Mouse (Mus musculus) cerebral cortex, adult 2 months (tissue): Measurements from ENCODE around the gene Igsf9.

Experiments
- WGBS: fragments of 180-500 bp; shearing (Covaris S2); methylation state at CpG from one replicate; pipeline ENCODE4 v1.1.7; 2018; 5-methylcytosine and 5-hydroxymethylcytosine counted together

Gene Igsf9

GRCm38 (mm10) chr1:172468301-172468877 is 13.2 kb upstream of the Igsf9 start:
- WGBS = 86% methylated on average over 11 of the region's 11 CpGs

DNA sequence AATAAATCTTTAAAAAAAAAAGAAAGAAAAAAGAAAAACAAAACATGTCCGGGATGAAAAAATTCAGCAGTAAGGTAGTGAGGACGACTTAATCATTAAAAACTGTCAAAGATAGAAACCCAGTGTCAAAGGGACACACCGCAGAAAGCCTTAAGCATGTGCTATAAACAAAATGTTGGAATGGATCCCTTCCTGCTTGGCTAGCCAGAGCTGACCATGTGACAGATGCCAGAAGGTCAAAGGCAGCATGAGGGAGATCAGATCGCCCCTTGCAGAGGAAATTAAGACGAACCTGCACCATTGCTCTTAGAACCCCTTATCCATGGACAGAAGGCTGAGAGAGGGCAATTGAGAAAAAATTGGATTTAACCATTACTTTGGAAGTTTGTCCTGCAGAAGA is 12.2 kb upstream of the Igsf9 start:
- WGBS = 85% methylated on average over 5 of the region's 5 CpGs

GRCm38 (mm10) chr1:172469810-172470448 is 11.7 kb upstream of the Igsf9 start:
- WGBS = 70% methylated on average over 8 of the region's 8 CpGs

DNA sequence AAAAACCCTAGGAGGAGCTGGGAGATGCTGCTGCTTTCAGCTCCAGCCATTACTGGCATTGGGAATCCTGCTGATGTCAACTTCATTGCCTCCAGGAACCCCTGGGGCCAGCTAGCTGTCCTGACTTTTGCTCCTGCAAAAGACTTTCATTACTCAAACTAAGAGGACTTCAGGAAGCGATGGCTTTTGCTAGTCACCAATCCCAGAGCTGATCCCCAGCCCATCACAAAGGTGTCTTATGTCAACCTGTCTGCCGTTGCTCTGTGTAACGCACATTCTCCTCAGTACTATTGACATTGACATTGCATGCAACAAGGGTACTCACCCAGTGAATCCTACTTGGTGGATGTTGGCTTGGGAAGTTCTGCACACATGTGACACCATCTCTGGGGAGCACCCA is 7.4 kb upstream of the Igsf9 start:
- 92% methylated on average over 3 of the region's 3 CpGs for WGBS

GRCm38 (mm10) chr1:172475054-172475741 is 6.4 kb upstream of the Igsf9 start, which contains the start of gene Slamf9:
Gene Slamf9 (plus strand): TSS chr1:172475358.
- 59% methylated on average over 7 of the region's 7 CpGs for WGBS

- 75% methylated on average over 5 of the region's 5 CpGs for WGBS
Observed at GRCm38 (mm10) chr1:172478020-172478419, 3.6 kb upstream of the Igsf9 start.

DNA sequence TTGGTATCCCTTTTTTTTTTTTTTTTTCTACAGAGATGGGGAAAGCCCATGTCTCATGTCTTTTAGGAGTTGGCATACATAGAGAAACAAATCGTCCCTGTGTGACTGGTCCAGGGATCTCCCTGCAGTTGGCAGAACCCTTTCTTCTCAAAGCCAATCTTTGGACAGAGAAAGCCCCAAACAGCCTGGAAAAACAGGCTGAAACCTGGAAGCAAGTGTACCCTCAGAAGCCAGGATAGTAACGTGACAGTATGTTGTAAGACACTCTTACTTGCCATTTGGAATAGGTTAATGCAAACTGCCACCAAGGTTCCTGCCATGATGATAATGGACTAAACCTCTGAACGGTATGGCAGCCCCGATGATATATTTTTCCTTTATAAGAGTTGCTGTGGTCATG is 1.2 kb upstream of the Igsf9 start:
- 89% methylated on average over 4 of the region's 4 CpGs for WGBS

DNA sequence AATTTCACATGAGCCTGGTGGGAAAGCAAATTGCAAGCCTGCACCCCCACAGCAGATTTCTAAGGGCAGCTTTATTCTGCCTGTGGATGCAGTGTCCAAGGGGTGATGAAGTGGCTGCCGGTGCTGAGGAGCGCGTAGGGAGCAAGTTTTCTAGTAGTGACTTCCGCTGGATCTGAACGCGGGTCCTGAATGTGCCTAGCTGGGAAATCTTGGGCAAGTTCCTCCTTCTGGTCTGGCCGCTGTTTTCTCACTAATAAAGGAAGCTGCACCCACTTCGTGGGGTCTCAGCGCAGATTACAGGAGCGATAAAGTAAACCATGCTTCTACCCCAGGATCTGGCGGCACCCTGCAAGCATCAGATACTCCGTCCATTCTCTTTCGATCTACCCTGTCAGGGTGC is 477 bp upstream of the Igsf9 start:
- 34% methylated on average over 13 of the region's 13 CpGs for WGBS

- WGBS = 22% methylated on average over 12 of the region's 12 CpGs
Observed at GRCm38 (mm10) chr1:172482518-172483360, 1.2 kb downstream of the Igsf9 start.

DNA sequence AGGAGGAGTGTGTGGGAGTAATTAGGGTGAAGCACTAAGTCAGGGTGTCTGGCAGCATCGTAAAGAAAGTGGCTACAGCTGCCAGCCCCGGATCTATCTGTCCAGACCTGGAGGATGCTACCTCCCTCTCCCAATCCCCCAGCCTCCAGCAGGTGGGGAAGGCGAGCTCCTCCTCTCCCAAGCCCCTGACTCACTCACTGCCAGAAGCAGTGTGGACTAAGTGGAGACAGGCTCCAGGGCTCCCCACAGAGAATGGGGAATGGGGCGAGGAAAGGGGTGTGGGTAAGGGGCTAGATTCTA is 1.7 kb downstream of the Igsf9 start:
- 58% methylated on average over 4 of the region's 4 CpGs for WGBS

GRCm38 (mm10) chr1:172484236-172484635 is 2.6 kb downstream of the Igsf9 start:
- 72% methylated on average over 11 of the region's 11 CpGs for WGBS

DNA sequence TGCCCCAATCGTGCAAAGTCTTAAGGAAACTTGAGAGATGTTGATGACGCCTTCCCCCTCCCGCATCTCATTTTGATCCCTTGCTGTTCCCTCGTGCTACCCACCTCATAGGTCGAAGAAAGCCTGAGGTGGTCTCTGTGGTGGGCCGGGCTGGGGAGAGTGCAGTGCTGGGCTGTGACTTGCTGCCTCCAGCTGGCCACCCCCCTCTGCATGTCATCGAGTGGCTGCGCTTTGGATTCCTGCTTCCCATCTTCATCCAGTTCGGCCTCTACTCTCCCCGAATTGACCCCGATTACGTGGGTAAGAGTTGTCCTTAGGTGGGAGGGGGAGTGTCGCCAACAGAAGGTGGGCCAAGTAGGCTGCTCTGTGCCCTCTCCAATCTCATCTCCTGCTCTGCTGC is 3.1 kb downstream of the Igsf9 start:
- WGBS = 69% methylated on average over 13 of the region's 13 CpGs

GRCm38 (mm10) chr1:172485821-172486220 is 4.2 kb downstream of the Igsf9 start:
- 50% methylated on average over 6 of the region's 6 CpGs for WGBS

GRCm38 (mm10) chr1:172486236-172486635 is 4.6 kb downstream of the Igsf9 start:
- WGBS = 46% methylated on average over 4 of the region's 4 CpGs

GRCm38 (mm10) chr1:172486651-172487050 is 5.1 kb downstream of the Igsf9 start:
- 68% methylated on average over 5 of the region's 5 CpGs for WGBS

- 63% methylated on average over 4 of the region's 4 CpGs for WGBS
Observed at GRCm38 (mm10) chr1:172487859-172488258, 6.3 kb downstream of the Igsf9 start.

DNA sequence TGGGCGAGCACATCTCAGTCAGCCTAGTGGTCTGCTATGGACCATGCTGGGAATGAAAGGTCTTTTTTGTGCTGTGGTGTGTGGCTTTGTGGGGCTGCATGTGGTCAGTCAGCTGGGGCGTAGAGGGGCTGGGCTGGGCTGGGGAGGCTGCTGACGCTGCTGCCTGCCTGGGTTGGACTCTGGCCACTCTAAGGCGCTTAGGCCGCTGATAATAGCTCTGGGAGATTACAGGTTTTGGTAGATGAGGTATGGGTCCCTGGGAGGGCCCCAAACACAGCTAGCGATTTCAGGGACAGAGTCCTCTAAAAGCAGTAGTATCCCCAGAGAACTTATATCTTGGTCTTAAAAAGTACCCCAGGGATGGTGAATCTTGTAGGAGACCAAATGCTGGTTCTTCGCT is 7.2 kb downstream of the Igsf9 start:
- WGBS = 92% methylated on average over 7 of the region's 7 CpGs

DNA sequence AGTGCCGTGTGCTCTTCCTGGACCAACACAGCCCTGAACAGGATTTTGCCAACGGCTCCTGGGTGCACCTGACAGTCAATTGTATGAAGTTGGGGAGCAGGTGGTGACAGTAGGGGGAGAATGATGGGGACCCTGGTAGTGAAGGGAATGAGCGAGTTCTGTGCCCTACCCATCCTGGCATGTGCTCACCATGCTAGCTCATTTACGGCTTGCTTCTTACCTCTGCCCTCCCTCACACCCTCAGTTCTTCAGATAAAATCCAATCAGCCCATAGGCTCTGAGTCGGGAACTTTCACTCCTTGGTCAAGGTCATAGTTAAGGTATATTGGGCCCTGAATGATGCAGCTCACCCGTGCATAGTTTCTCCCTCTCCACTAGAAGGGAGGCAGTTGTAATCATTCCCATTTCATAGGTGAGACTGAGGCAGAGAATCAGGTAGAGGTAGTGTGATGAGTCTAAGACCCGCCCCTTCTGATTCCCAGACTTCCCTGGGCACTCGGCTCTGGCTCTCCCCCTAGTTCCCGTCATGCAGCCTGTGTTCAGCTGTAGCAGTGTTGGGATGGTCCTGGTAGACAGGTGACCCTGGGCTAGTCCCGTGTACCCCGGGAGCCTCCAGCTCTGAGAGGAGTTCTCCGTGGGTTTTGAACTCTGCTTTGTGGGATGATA is 8.1 kb downstream of the Igsf9 start:
- WGBS = 58% methylated on average over 12 of the region's 12 CpGs

DNA sequence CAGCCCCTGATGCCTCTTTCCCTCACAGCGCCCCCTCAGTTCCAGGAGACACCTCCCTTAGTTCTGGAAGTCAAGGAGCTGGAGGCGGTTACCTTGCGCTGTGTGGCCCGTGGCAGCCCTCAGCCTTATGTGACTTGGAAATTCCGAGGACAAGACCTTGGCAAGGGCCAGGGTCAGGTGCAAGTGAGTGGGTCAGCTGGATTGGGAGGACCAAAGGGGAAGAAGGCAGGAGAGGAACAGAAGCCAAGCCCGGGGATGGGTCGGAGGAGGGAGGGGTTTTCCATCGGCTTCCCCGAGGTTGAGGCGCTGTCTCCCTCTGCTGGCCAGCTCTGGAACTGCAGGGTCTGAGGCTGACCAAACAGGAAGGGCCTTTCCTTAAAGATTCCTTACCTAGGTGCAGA is 8.7 kb downstream of the Igsf9 start:
- 2% methylated on average over 10 of the region's 10 CpGs for WGBS

DNA sequence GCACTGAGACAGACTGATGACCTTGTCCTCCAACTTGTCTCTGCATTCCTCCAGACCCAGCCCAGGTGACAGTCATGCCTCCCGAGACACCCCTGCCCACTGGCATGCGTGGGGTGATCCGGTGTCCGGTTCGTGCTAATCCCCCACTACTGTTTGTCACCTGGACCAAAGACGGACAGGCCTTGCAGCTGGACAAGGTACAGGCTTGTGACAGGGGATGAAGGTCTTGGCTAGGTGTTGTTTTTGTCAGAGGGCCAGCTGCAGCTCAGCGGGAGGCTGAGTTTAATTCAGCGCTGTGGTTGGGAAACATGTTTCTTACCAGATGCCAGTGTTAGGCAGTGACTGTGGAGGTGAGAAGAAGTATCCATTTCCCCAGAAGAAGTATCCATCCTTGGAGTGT is 10.5 kb downstream of the Igsf9 start:
- 81% methylated on average over 8 of the region's 8 CpGs for WGBS

DNA sequence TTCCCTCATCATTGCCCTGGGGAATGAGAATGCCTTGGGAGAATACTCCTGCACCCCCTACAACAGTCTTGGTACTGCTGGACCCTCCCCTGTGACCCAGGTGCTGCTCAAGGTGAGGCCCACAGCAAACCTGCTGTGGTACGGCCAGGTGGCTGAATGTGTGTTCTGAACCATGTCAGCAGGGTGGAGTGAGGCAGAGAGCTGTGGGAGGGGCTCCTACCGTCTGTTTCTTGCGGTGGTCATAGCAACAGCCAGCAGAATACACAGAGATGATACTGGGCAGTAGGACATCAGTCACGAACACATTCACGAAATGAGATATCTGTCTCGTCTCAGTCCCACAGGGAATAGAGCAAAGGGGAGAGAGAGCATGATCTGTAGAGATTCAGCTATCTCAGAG is 11.9 kb downstream of the Igsf9 start:
- 68% methylated on average over 6 of the region's 6 CpGs for WGBS

DNA sequence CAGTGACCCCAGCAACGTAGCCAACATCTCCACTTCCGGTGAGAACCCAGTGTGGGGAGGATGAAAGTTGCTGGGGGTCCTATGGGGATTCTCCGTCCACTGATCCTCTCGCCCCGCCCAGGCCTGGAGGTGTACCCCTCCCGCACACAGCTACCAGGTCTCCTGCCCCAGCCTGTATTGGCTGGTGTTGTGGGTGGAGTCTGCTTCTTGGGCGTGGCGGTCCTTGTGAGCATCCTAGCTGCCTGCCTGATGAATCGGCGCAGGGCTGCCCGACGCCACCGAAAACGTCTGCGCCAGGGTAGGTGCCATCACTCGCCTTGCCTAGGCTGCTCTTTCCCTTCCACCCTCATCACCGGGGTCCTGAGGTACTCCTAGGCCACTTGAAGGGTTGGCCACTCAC is 14.4 kb downstream of the Igsf9 start:
- WGBS = 86% methylated on average over 17 of the region's 17 CpGs
